Mouse (Mus musculus) stomach, embryonic 15.5 days (tissue): Measurements from ENCODE around the gene Pik3r5. TPM values are rescaled to one million over a fixed set of nuclear protein-coding genes. Genes with fewer than 3 reads are reported as not detected.

Experiments used
- ATAC-seq: fragments of 200-750 bp; cut with Nextera tagmentation; 2 replicates; pipeline ENCODE4 v1.8.0; 2017; ENCODE audit warnings: low read depth, moderate number of reproducible peaks, moderate TSS enrichment; ENCODE audit not compliant: insufficient read depth, low FRiP score
- H3K27ac ChIP-seq: fragments of 300-500 bp; sonication (generic); 2 replicates; pipeline ENCODE4 v1.5.1; 2015; ENCODE audit warnings: mild to moderate bottlenecking, inconsistent platforms
- H3K27me3 ChIP-seq: fragments of 300-500 bp; sonication (generic); replicated peaks from 2 replicates; pipeline ENCODE4 v1.6.1; 2015; ENCODE audit warnings: inconsistent platforms
- H3K36me3 ChIP-seq: fragments of 300-500 bp; sonication (generic); 2 replicates; pipeline ENCODE4 v1.6.1; 2015; ENCODE audit warnings: inconsistent platforms
- H3K4me1 ChIP-seq: fragments of 300-500 bp; sonication (generic); 2 replicates; pipeline ENCODE4 v1.6.1; 2015; ENCODE audit warnings: inconsistent platforms
- H3K4me2 ChIP-seq: fragments of 300-500 bp; sonication (generic); 2 replicates; pipeline ENCODE4 v1.6.1; 2015; ENCODE audit warnings: mild to moderate bottlenecking, inconsistent platforms
- H3K4me3 ChIP-seq: fragments of 300-500 bp; sonication (generic); replicated peaks from 2 replicates; pipeline ENCODE4 v1.5.1; 2015; ENCODE audit warnings: inconsistent platforms
- H3K9ac ChIP-seq: fragments of 300-500 bp; sonication (generic); 2 replicates; pipeline ENCODE4 v1.6.1; 2015; ENCODE audit warnings: inconsistent platforms
- H3K9me3 ChIP-seq: fragments of 300-500 bp; sonication (generic); 2 replicates; pipeline ENCODE4 v1.6.1; 2016; ENCODE audit warnings: inconsistent platforms
- WGBS: fragments of 180-500 bp; shearing (Covaris S2); methylation state at CpG from one replicate; pipeline ENCODE4 v1.1.7; 2015; 5-methylcytosine and 5-hydroxymethylcytosine counted together
- polyA plus RNA-seq: library from polyadenylated mRNA; unstranded; fragments of >200 nt; fragmentation: Nextera tagmentation; extraction: Ambion mirVana; gene quantifications from 2 replicates; pipeline ENCODE4 v1.2.1, GENCODE M21; 2015

Gene Pik3r5
- polyA plus RNA-seq, 1 experiment from 2014 or later, result 0.54 TPM

- Histone ChIP-seq H3K4me2 (no peak overlapping the region), H3K36me3 (no peaks in the 10 kb centered on the region), H3K9ac (no peak overlapping the region), H3K27ac (no peak overlapping the region), H3K4me1 (peaks cover 5% of the 10 kb centered on the region; the same call in 1 of the 2 replicates), H3K27me3 (no peaks in the 10 kb centered on the region), H3K4me3 (no peak overlapping the region), H3K9me3 (no peaks in the 10 kb centered on the region)
- 10% methylated on average over 8 of the region's 8 CpGs for WGBS
- ATAC-seq, result no peak
Observed at GRCm38 (mm10) chr11:68544554-68544953, 112.6 kb downstream of the Pik3r5 start.

DNA sequence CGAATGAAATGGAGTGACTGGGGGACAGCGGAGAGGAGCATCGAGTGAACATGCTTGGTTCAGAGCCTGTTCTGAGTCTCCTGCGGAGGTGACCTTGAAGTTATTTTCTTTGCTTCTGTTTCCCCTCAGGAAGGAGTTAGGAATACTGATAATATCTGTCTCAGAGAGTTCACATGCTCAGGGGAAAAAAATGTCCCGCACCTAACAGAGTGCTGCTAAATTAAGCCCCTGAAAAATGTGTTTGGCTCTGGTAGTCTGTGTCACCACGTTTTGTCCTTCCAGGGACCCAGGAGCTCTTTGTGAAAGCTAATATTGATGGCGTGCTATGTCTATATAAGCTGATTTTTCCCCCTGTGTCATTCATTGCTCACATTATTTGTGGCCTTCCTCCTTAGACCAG, 113.3 kb downstream of the Pik3r5 start:
- no peak overlapping the region for H3K27ac ChIP-seq

GRCm38 (mm10) chr11:68545682-68546222, 113.8 kb downstream of the Pik3r5 start:
- WGBS, result 69% methylated on average over 8 of the region's 8 CpGs
- H3K4me3 ChIP-seq, result no peak overlapping the region
- H3K36me3 ChIP-seq, result no peaks in the 10 kb centered on the region
- H3K27ac ChIP-seq, result no peak overlapping the region
- no peak for ATAC-seq
- H3K9me3 ChIP-seq, result no peaks in the 10 kb centered on the region
- H3K9ac ChIP-seq, result no peak overlapping the region
- H3K27me3 ChIP-seq, result no peaks in the 10 kb centered on the region
- H3K4me2 ChIP-seq, result no peak overlapping the region
- peaks cover 5% of the 10 kb centered on the region; the same call in 1 of the 2 replicates for H3K4me1 ChIP-seq

More for the DNA sequence above, 113.3 kb downstream of the Pik3r5 start:
- H3K36me3 ChIP-seq, result no peaks in the 10 kb centered on the region
- ATAC-seq, result no peak
- no peak overlapping the region for H3K9ac ChIP-seq
- no peaks in the 10 kb centered on the region for H3K9me3 ChIP-seq
- WGBS, result 50% methylated on average over 7 of the region's 7 CpGs
- no peaks in the 10 kb centered on the region for H3K27me3 ChIP-seq
- peaks cover 5% of the 10 kb centered on the region; the same call in 1 of the 2 replicates for H3K4me1 ChIP-seq
- H3K4me2 ChIP-seq, result no peak overlapping the region
- H3K4me3 ChIP-seq, result no peak overlapping the region

Other genes with a start within 250 kb of the Pik3r5 start
- gene Ntn1, start 31.3 kb upstream of the Pik3r5 start, polyA plus RNA-seq, result 16.1 and 18.7 TPM in 2 replicates
- 3.2 and 4.7 TPM in 2 replicates for gene Pik3r6, start 70.9 kb downstream of the Pik3r5 start, polyA plus RNA-seq
- 2.2 and 3.2 TPM in 2 replicates for gene Mfsd6l, start 124.1 kb downstream of the Pik3r5 start, polyA plus RNA-seq
- gene Ccdc42, start 154.9 kb downstream of the Pik3r5 start, polyA plus RNA-seq, result 0.42 and 0.50 TPM in 2 replicates